Mouse (Mus musculus) ES-Bruce4 (cell line): ENCODE data around the gene Dpy19l1.

Source experiments
- CTCF ChIP-seq: IDR thresholded peaks from one replicate; pipeline ENCODE4 v1.8.1; 2011; ENCODE audit warnings: low read depth, low read length
- EP300 ChIP-seq: IDR thresholded peaks from 2 replicates; pipeline ENCODE4 v1.6.1; 2011; ENCODE audit warnings: low read depth, low read length; ENCODE audit not compliant: insufficient read depth
- POLR2A ChIP-seq: IDR thresholded peaks from one replicate; pipeline ENCODE4 v1.8.1; 2011; ENCODE audit warnings: low read length; ENCODE audit not compliant: insufficient read depth

DNA sequence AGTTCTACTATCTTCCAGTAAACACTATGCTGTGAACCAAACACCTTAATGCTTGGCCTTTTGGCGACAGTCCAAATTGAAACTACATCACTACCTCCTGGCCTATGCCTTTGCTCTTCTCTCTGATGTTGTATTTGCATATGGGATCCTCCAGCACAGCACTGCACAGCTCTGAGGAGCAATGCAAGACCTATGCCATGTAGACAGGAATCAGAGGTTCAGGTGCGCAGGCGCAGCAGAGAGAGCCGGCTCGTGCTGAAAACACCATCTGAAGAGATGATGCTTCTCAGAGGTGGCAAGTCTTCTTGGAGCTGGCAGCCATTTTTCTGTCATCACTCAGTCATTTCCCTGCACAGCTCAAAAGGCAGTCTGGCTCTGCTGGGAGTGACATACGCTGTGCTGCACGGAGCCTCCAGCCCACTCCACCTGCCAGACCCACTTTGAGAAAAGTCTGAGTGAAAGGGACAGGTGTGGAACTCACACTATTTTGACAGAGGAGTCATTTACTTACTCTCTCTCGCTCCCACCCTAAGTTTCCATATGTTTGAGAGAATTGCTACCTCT lies 112.1 kb downstream of the Dpy19l1 start:
- TF ChIP-seq CTCF (no peak), POLR2A (no peak), EP300 (no peak)
